Mouse (Mus musculus) spleen, adult 2 months (tissue): ENCODE measurements at regions not wholly inside any gene's neighbourhood (a gene's known extent, or its start where the extent isn't known, plus 50 kb on each side); places are given as distances from the start of the nearest gene placed in this dataset.

Experiments used
- CTCF ChIP-seq: fragments of 200-500 bp; IDR thresholded peaks from 2 replicates; pipeline ENCODE4 v1.5.1; 2011; ENCODE audit warnings: mild to moderate bottlenecking, inconsistent platforms; ENCODE audit not compliant: insufficient read depth, insufficient read length, insufficient replicate concordance; ENCODE audit errors: extremely low read depth
- POLR2A ChIP-seq: fragments of 200-500 bp; IDR thresholded peaks from 2 replicates; pipeline ENCODE4 v1.6.1; 2011; ENCODE audit warnings: low read depth, low read length, inconsistent platforms

- no peak for TF ChIP-seq CTCF
- no peak for TF ChIP-seq POLR2A
Observed at GRCm38 (mm10) chr4:12521246-12521645, 349.4 kb upstream of the Fam92a start.
